Mouse (Mus musculus): ENCODE results near the gene Gen1. TPM values are rescaled to one million over a fixed set of nuclear protein-coding genes. Genes with fewer than 3 reads are reported as not detected.

Gen1 gene
- polyA plus RNA-seq, 1 experiment, result 1.0 TPM

DNA sequence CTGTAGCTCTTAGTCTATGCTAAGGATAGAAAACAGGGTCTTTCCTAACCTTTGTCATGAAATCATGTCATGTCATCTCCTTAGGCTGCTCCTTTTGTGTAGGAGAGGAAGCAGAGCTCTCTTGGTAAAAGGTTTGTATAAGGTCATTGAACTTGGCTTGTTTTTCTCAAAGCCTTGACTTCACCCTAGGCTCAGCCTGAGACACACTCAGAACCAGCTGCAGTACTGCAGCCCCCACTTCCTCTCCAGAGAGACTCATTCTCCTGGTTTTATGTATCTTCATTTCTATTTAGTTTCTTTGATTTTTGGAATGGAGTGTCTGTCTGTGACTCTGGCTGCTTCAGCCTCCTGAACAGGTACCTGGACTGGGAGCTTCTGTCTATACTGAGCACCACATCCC, 50.8 kb downstream of the Gen1 start:
- no peak overlapping the region for H3K27ac ChIP-seq (ENCODE audit: control insufficient read depth, insufficient read depth, low read depth, low read length)
- no peaks in the 10 kb centered on the region for H3K27me3 ChIP-seq (ENCODE audit: control insufficient read depth, insufficient read depth, low read length)
- no peaks in the 10 kb centered on the region for H3K4me1 ChIP-seq (ENCODE audit: control insufficient read depth, insufficient read depth, low read length)
- TF ChIP-seq POLR2A (IDR thresholded peaks at IDR 0.05; ENCODE audit: control insufficient read depth, low read depth, low read length), result no peak
- no peak for TF ChIP-seq CTCF (IDR thresholded peaks at IDR 0.05; ENCODE audit: control insufficient read depth, insufficient read depth, insufficient replicate concordance, low read depth, low read length)
- no peaks in the 10 kb centered on the region for H3K36me3 ChIP-seq (ENCODE audit: control insufficient read depth, insufficient read depth, low read length)
- no peak overlapping the region for H3K4me3 ChIP-seq (ENCODE audit: control insufficient read depth, low read depth, low read length)

- no peak overlapping the region for H3K4me3 ChIP-seq (ENCODE audit: control insufficient read depth, low read depth, low read length)
- peaks cover 8% of the 10 kb centered on the region for H3K4me1 ChIP-seq (ENCODE audit: control insufficient read depth, insufficient read depth, low read length)
- no peaks in the 10 kb centered on the region for H3K36me3 ChIP-seq (ENCODE audit: control insufficient read depth, insufficient read depth, low read length)
- TF ChIP-seq POLR2A (IDR thresholded peaks at IDR 0.05; ENCODE audit: control insufficient read depth, low read depth, low read length) (no peak), CTCF (IDR thresholded peaks at IDR 0.05; ENCODE audit: control insufficient read depth, insufficient read depth, insufficient replicate concordance, low read depth, low read length) (no peak)
- no peak overlapping the region for H3K27ac ChIP-seq (ENCODE audit: control insufficient read depth, insufficient read depth, low read depth, low read length)
- no peaks in the 10 kb centered on the region for H3K27me3 ChIP-seq (ENCODE audit: control insufficient read depth, insufficient read depth, low read length)
These were observed 52.7 kb downstream of the Gen1 start for GRCm38 (mm10) chr12:11212881-11213280.

DNA sequence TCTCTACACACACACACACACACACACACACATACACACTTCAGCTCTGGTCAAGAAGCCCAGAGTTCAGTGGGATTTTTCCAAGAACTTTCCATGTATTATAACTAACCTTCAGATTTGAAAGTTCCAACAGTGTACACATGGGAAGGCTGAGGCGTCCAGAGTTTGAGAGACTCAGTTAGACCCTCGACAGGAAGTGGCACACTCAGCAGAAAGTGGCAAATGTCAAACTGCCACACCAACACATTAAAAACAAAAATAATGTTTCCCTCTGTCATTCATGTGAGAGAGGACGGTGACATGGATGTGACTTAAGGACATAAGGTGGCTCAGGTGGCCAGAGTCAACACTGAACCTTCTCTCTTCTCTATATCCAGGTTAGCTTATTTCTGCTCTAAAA, 55.2 kb downstream of the Gen1 start:
- TF ChIP-seq CTCF (IDR thresholded peaks at IDR 0.05; ENCODE audit: control insufficient read depth, insufficient read depth, insufficient replicate concordance, low read depth, low read length) (no peak), POLR2A (IDR thresholded peaks at IDR 0.05; ENCODE audit: control insufficient read depth, low read depth, low read length) (no peak)
- no peak overlapping the region for H3K4me3 ChIP-seq (ENCODE audit: control insufficient read depth, low read depth, low read length)
- H3K27me3 ChIP-seq (ENCODE audit: control insufficient read depth, insufficient read depth, low read length), result no peaks in the 10 kb centered on the region
- no peaks in the 10 kb centered on the region for H3K36me3 ChIP-seq (ENCODE audit: control insufficient read depth, insufficient read depth, low read length)
- no peak overlapping the region for H3K27ac ChIP-seq (ENCODE audit: control insufficient read depth, insufficient read depth, low read depth, low read length)
- peaks cover 8% of the 10 kb centered on the region for H3K4me1 ChIP-seq (ENCODE audit: control insufficient read depth, insufficient read depth, low read length)

GRCm38 (mm10) chr12:11209636-11210035, 56.0 kb downstream of the Gen1 start:
- no peak overlapping the region for H3K4me3 ChIP-seq (ENCODE audit: control insufficient read depth, low read depth, low read length)
- no peaks in the 10 kb centered on the region for H3K27me3 ChIP-seq (ENCODE audit: control insufficient read depth, insufficient read depth, low read length)
- H3K27ac ChIP-seq (ENCODE audit: control insufficient read depth, insufficient read depth, low read depth, low read length), result no peak overlapping the region
- peaks cover 8% of the 10 kb centered on the region for H3K4me1 ChIP-seq (ENCODE audit: control insufficient read depth, insufficient read depth, low read length)
- no peaks in the 10 kb centered on the region for H3K36me3 ChIP-seq (ENCODE audit: control insufficient read depth, insufficient read depth, low read length)
- TF ChIP-seq CTCF (IDR thresholded peaks at IDR 0.05; ENCODE audit: control insufficient read depth, insufficient read depth, insufficient replicate concordance, low read depth, low read length) (no peak), POLR2A (IDR thresholded peaks at IDR 0.05; ENCODE audit: control insufficient read depth, low read depth, low read length) (no peak)

DNA sequence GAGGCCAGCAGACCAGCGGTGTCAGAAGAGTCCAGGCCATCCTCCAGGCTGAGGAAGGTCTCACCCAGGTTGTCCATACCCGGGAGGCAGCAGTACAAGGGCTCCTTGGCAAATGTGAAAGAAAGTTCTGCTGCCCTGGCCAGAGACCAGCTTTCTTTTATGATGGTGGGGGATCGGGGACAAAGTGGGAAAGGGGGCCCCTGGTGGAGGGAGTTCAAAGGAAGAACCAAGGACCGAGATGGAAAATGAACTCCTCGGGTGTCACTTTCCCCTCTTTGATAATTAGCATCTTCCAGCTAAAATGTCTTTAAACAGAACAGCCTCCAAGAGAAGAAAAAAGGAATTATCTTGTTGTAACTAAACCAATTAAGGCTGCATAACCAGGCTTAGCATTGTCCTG, 56.7 kb downstream of the Gen1 start, which contains the start of gene Msgn1:
Gene Msgn1 (minus strand): TSS at position 101 of the 400 bp plus-strand sequence.
- Histone ChIP-seq H3K27me3 (ENCODE audit: control insufficient read depth, insufficient read depth, low read length) (no peaks in the 10 kb centered on the region), H3K27ac (ENCODE audit: control insufficient read depth, insufficient read depth, low read depth, low read length) (no peak within 1 kb of the TSS), H3K4me1 (ENCODE audit: control insufficient read depth, insufficient read depth, low read length) (peaks cover 8% of the 10 kb centered on the region), H3K36me3 (ENCODE audit: control insufficient read depth, insufficient read depth, low read length) (no peaks in the 10 kb centered on the region), H3K4me3 (ENCODE audit: control insufficient read depth, low read depth, low read length) (peak within 1 kb of the TSS; percentile 59)
- TF ChIP-seq CTCF (IDR thresholded peaks at IDR 0.05; ENCODE audit: control insufficient read depth, insufficient read depth, insufficient replicate concordance, low read depth, low read length) (no peak), POLR2A (IDR thresholded peaks at IDR 0.05; ENCODE audit: control insufficient read depth, low read depth, low read length) (no peak)

DNA sequence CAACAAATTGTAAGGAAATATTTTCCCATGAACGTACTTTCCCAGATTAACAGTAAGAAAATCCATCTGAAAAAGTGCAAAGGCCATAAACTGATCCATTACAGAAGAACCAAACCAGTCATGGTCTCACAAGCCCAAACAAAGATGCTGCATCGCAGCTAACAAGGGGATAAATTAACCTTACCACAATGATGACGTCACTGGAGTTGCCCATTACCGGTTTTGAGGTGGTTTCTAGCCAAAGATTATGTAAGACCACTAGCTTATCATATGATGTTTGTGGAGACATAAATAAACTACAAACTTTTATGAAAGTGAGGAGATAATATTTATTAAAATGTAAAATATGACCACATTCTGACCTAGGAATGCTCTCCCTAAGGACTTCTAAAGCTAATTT, 59.3 kb downstream of the Gen1 start:
- TF ChIP-seq CTCF (IDR thresholded peaks at IDR 0.05; ENCODE audit: control insufficient read depth, insufficient read depth, insufficient replicate concordance, low read depth, low read length) (no peak), POLR2A (IDR thresholded peaks at IDR 0.05; ENCODE audit: control insufficient read depth, low read depth, low read length) (no peak)
- Histone ChIP-seq H3K4me1 (ENCODE audit: control insufficient read depth, insufficient read depth, low read length) (peaks cover 8% of the 10 kb centered on the region), H3K27ac (ENCODE audit: control insufficient read depth, insufficient read depth, low read depth, low read length) (no peak overlapping the region), H3K4me3 (ENCODE audit: control insufficient read depth, low read depth, low read length) (no peak overlapping the region), H3K27me3 (ENCODE audit: control insufficient read depth, insufficient read depth, low read length) (no peaks in the 10 kb centered on the region), H3K36me3 (ENCODE audit: control insufficient read depth, insufficient read depth, low read length) (no peaks in the 10 kb centered on the region)

- peaks cover 8% of the 10 kb centered on the region for H3K4me1 ChIP-seq (ENCODE audit: control insufficient read depth, insufficient read depth, low read length)
- no peak overlapping the region for H3K4me3 ChIP-seq (ENCODE audit: control insufficient read depth, low read depth, low read length)
- H3K27ac ChIP-seq (ENCODE audit: control insufficient read depth, insufficient read depth, low read depth, low read length), result peak overlapping the region; percentile 9
These were observed 61.6 kb downstream of the Gen1 start for GRCm38 (mm10) chr12:11203694-11204665.

More at GRCm38 (mm10) chr12:11203694-11204665, 61.6 kb downstream of the Gen1 start:
- TF ChIP-seq CTCF (IDR thresholded peaks at IDR 0.05; ENCODE audit: control insufficient read depth, insufficient read depth, insufficient replicate concordance, low read depth, low read length) (no peak), POLR2A (IDR thresholded peaks at IDR 0.05; ENCODE audit: control insufficient read depth, low read depth, low read length) (no peak)
- Histone ChIP-seq H3K36me3 (ENCODE audit: control insufficient read depth, insufficient read depth, low read length) (no peaks in the 10 kb centered on the region), H3K27me3 (ENCODE audit: control insufficient read depth, insufficient read depth, low read length) (no peaks in the 10 kb centered on the region)
